Mouse (Mus musculus): ENCODE measurements around the gene Bank1. TPM values are rescaled to one million over a fixed set of nuclear protein-coding genes. Genes with fewer than 3 reads are reported as not detected.

Gene Bank1
- polyA plus RNA-seq, 1 experiment from 2014 or later, result 0.93 TPM

DNA sequence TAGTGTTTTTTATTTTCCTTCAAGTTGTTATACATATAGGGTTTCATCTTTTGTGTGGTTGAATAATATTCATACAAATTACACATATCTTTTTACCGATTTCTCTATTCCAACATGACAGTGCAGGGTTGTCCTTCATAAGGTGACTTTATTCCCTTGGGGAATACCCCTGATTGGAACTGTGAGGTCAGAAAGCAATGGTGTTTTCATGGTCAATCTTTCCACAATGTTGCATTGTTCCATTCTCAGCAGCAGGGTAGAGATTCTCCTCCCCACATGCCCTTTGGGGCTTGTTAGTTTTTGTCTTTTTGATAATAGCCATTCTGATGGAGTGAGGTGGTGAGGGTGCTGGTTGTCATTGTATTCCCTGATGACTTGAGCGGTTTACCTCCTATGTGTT, 80.9 kb downstream of the Bank1 start:
- Histone ChIP-seq H3K9ac (ENCODE audit: low read depth, low read length) (no peak overlapping the region), H3K27ac (ENCODE audit: low read depth, low read length) (no peak overlapping the region), H3K27me3 (ENCODE audit: control insufficient read depth, insufficient read depth, low read length) (no peaks in the 10 kb centered on the region), H3K4me1 (ENCODE audit: control insufficient read depth, insufficient read depth, low read length) (no peaks in the 10 kb centered on the region), H3K36me3 (ENCODE audit: control insufficient read depth, insufficient read depth, low read length) (no peaks in the 10 kb centered on the region), H3K4me2 (replicated peaks; ENCODE audit: low read depth, low read length) (no peak overlapping the region), H3K4me3 (ENCODE audit: low read length) (no peak overlapping the region), H3K9me3 (ENCODE audit: control insufficient read depth, low read length) (no peaks in the 10 kb centered on the region)
- no peak for ATAC-seq (ENCODE audit: low FRiP score, low TSS enrichment)
- 88% methylated on average over 2 of the region's 2 CpGs for WGBS

DNA sequence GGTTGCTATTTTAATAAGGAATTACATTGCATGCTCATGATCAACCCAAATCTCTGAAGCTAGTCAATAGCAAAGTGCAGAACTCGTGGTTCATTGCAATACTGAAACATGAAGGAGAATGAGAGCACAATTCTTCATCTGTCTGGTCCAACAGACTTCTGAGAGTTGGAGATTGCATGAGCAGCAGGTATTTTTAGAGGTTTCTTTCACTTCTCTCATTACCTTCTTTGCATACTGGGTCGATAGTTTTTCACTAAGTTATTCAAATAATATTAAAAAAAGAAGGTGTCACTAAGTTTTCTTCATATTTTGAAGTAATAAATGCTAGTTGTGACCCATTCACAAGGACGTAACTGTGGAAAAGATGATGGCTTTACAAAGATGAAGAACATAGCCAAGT, 87.1 kb downstream of the Bank1 start:
- Histone ChIP-seq H3K4me1 (ENCODE audit: control insufficient read depth, insufficient read depth, low read length) (no peaks in the 10 kb centered on the region), H3K9ac (ENCODE audit: low read depth, low read length) (no peak overlapping the region), H3K4me2 (replicated peaks; ENCODE audit: low read depth, low read length) (no peak overlapping the region), H3K27ac (ENCODE audit: low read depth, low read length) (no peak overlapping the region), H3K27me3 (ENCODE audit: control insufficient read depth, insufficient read depth, low read length) (no peaks in the 10 kb centered on the region), H3K36me3 (ENCODE audit: control insufficient read depth, insufficient read depth, low read length) (no peaks in the 10 kb centered on the region), H3K9me3 (ENCODE audit: control insufficient read depth, low read length) (no peaks in the 10 kb centered on the region), H3K4me3 (ENCODE audit: low read length) (no peak overlapping the region)
- 92% methylated on average over 3 of the region's 3 CpGs for WGBS
- no peak for ATAC-seq (ENCODE audit: low FRiP score, low TSS enrichment)

DNA sequence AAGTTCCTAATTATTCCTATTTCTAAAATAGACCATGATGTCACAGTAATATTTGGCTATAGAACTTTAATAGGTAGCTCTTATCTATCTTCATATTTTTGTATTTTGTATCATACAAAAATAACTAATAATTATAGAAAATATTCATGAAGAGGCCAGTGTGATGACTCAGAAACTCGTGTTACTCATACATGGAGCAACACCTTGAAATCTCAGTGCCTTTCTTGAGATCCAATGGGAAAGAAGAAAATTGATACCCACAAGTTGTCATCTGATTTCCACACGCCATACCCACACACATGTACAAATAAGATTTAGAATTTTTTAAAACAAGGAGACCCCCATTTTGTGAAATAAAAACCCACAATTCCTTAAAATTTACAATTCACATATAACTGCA, 92.4 kb downstream of the Bank1 start:
- ATAC-seq (ENCODE audit: low FRiP score, low TSS enrichment), result no peak
- Histone ChIP-seq H3K4me1 (ENCODE audit: control insufficient read depth, insufficient read depth, low read length) (no peaks in the 10 kb centered on the region), H3K36me3 (ENCODE audit: control insufficient read depth, insufficient read depth, low read length) (no peaks in the 10 kb centered on the region), H3K9me3 (ENCODE audit: control insufficient read depth, low read length) (no peaks in the 10 kb centered on the region), H3K9ac (ENCODE audit: low read depth, low read length) (no peak overlapping the region), H3K27me3 (ENCODE audit: control insufficient read depth, insufficient read depth, low read length) (no peaks in the 10 kb centered on the region), H3K4me2 (replicated peaks; ENCODE audit: low read depth, low read length) (no peak overlapping the region), H3K4me3 (ENCODE audit: low read length) (no peak overlapping the region), H3K27ac (ENCODE audit: low read depth, low read length) (no peak overlapping the region)
- WGBS, result 69% methylated on average over 2 of the region's 2 CpGs

DNA sequence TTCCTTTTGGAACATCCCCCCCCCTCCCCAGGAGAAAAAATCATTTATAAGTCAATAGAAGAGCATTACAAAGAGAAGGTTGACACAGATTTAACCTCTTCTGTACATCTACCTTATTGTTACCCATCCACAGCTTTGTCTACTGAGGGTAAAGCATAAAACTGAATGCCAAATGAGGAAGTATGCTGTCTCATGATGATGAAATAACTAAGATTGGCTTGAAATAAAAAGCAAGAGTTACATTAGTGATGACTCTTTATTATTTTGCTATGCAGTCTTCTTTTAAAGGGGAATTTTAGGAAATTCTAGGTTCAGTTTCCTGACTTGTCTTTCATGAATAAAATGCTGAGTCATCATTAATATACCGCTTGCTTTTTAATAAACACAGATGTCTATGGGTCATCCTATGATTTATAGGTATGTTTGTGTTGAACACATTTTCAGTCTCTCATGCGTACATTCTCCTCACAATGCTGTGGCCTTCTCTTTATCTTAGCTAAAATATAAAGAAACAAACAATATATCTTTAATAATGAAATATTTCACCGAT, 95.2 kb downstream of the Bank1 start:
- H3K4me3 ChIP-seq (ENCODE audit: low read length), result no peak overlapping the region
- ATAC-seq (ENCODE audit: low FRiP score, low TSS enrichment), result no peak
- H3K36me3 ChIP-seq (ENCODE audit: control insufficient read depth, insufficient read depth, low read length), result no peaks in the 10 kb centered on the region
- H3K4me2 ChIP-seq (replicated peaks; ENCODE audit: low read depth, low read length), result no peak overlapping the region
- H3K27ac ChIP-seq (ENCODE audit: low read depth, low read length), result no peak overlapping the region
- H3K27me3 ChIP-seq (ENCODE audit: control insufficient read depth, insufficient read depth, low read length), result no peaks in the 10 kb centered on the region
- no peak overlapping the region for H3K9ac ChIP-seq (ENCODE audit: low read depth, low read length)
- WGBS, result 87% methylated on average over 3 of the region's 3 CpGs
- no peaks in the 10 kb centered on the region for H3K9me3 ChIP-seq (ENCODE audit: control insufficient read depth, low read length)
- H3K4me1 ChIP-seq (ENCODE audit: control insufficient read depth, insufficient read depth, low read length), result no peaks in the 10 kb centered on the region

DNA sequence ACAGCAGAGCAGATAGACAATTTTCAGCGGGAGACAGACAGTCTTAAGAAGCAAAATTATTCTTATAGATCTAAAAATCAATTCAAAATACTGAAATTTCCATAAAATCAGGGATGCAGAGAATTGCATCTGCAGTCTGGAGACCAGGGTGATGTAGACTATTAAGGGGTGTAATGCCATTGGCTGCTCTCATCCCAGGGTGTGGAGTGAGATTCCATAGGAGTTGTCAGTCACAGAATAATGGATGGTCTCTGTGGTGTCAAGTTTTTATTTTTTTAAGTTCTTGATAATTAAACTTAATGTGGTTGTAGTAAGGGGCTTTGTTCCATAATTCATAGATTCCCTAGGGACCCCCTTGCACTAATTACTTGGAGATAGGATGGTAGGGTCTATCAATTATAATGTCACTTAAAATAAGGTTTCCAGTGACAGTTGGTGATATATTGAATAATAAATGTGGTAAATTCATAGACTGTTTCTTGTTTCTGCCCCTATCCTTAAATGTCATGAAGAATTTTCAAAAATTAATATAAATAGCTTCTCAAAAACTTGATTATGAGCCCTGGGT, 136.1 kb downstream of the Bank1 start:
- Histone ChIP-seq H3K4me1 (ENCODE audit: control insufficient read depth, insufficient read depth, low read length) (no peaks in the 10 kb centered on the region), H3K4me2 (replicated peaks; ENCODE audit: low read depth, low read length) (no peak overlapping the region), H3K36me3 (ENCODE audit: control insufficient read depth, insufficient read depth, low read length) (no peaks in the 10 kb centered on the region), H3K27me3 (ENCODE audit: control insufficient read depth, insufficient read depth, low read length) (no peaks in the 10 kb centered on the region), H3K27ac (ENCODE audit: low read depth, low read length) (no peak overlapping the region), H3K9me3 (ENCODE audit: control insufficient read depth, low read length) (no peaks in the 10 kb centered on the region), H3K4me3 (ENCODE audit: low read length) (no peak overlapping the region), H3K9ac (ENCODE audit: low read depth, low read length) (no peak overlapping the region)
- WGBS, result 94% methylated on average over 1 of the region's 1 CpGs
- ATAC-seq (ENCODE audit: low FRiP score, low TSS enrichment), result no peak

DNA sequence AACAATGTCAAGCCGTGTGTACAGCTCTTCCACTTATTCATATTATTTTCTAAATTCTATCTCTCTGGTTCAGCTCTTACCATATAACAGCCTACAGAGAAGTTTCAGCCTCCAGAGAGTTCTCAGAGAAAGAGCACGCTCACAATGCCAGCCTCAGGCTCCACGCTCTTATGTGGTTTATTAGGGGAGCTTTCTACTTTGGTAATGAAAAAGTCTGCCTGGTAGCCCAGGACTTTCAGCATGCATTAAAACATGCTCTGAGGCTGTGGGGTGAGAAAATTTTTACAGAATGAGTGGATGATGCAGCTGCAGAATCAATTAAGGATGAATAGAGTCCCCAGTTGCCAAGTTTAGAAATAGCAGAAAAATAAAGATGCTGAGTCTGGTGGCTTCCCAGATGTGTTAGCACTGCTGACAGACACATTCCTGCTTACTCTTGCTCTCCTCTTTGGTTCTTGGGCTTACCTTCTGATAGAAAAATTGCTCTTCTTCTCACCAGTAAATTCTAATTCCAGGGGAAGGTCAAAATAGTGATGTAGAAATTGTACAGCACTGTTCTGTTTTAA, 139.2 kb downstream of the Bank1 start:
- Histone ChIP-seq H3K36me3 (ENCODE audit: control insufficient read depth, insufficient read depth, low read length) (no peaks in the 10 kb centered on the region), H3K27ac (ENCODE audit: low read depth, low read length) (no peak overlapping the region), H3K4me1 (ENCODE audit: control insufficient read depth, insufficient read depth, low read length) (no peaks in the 10 kb centered on the region), H3K9me3 (ENCODE audit: control insufficient read depth, low read length) (no peaks in the 10 kb centered on the region), H3K27me3 (ENCODE audit: control insufficient read depth, insufficient read depth, low read length) (no peaks in the 10 kb centered on the region), H3K4me3 (ENCODE audit: low read length) (no peak overlapping the region), H3K9ac (ENCODE audit: low read depth, low read length) (no peak overlapping the region), H3K4me2 (replicated peaks; ENCODE audit: low read depth, low read length) (no peak overlapping the region)
- no peak for ATAC-seq (ENCODE audit: low FRiP score, low TSS enrichment)
- WGBS, result 89% methylated on average over 3 of the region's 3 CpGs

DNA sequence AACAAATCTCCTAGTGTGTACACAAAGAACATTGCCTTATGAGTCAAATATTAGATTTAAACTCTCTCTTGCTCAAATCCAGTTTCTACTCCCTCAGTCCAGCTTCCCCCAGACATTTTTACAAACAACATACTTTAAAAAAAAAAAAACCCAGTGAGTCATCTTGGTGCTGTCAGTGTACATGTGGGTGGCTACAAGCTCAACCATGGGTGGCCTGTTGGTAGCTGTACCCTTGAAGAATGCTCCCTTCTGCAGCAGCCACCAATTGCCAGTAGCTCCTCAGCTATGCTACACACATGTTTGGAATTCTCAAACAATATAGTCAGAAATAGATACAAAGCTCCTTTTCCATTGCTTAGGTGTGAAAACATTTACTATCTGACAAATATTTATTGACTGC, 154.2 kb downstream of the Bank1 start:
- H3K4me2 ChIP-seq (replicated peaks; ENCODE audit: low read depth, low read length), result no peak overlapping the region
- no peak for ATAC-seq (ENCODE audit: low FRiP score, low TSS enrichment)
- H3K27me3 ChIP-seq (ENCODE audit: control insufficient read depth, insufficient read depth, low read length), result no peaks in the 10 kb centered on the region
- H3K9ac ChIP-seq (ENCODE audit: low read depth, low read length), result no peak overlapping the region
- H3K36me3 ChIP-seq (ENCODE audit: control insufficient read depth, insufficient read depth, low read length), result no peaks in the 10 kb centered on the region
- no peaks in the 10 kb centered on the region for H3K4me1 ChIP-seq (ENCODE audit: control insufficient read depth, insufficient read depth, low read length)
- no peak overlapping the region for H3K27ac ChIP-seq (ENCODE audit: low read depth, low read length)
- no peaks in the 10 kb centered on the region for H3K9me3 ChIP-seq (ENCODE audit: control insufficient read depth, low read length)
- H3K4me3 ChIP-seq (ENCODE audit: low read length), result no peak overlapping the region

DNA sequence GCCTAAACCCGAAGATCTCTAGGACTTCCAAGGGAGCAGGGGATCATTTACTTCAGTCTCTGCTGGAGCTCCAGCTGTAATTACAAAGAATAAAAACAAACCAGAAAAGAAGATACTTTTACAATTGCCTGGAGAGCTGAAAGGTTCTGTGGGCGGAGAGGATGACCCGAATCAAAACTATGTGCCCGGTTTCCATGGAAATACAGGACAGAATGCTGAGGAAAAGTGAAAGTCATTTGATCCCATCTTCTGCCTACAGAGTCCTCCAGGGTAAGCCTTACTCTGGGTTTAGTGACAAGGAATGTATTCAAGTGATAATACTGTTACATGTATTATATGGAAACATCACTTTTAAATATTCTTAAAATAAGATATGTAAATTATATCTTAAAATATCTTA, 157.8 kb downstream of the Bank1 start:
- 55% methylated on average over 4 of the region's 4 CpGs for WGBS
- H3K9ac ChIP-seq (ENCODE audit: low read depth, low read length), result no peak overlapping the region

DNA sequence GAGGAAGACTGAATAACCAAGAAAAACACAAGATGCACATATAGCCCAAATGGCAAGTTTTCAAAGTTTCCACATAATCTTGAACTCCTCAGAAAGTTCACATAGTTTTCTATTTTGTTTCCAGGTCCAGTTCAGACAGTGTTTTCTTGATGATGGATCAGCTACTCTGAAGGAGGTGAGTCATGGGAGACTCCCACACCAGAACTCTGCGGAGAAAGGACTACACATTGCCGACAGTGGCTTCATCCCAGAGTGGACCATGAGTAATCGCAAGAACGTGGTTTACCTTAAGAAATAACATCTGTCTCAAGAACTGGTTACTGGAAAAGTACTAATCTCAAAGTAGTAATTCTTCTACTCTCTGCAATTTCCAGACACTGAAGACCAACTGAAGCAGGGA, 159.2 kb downstream of the Bank1 start:
- H3K4me1 ChIP-seq (ENCODE audit: control insufficient read depth, insufficient read depth, low read length), result no peaks in the 10 kb centered on the region
- no peaks in the 10 kb centered on the region for H3K9me3 ChIP-seq (ENCODE audit: control insufficient read depth, low read length)
- no peak overlapping the region for H3K9ac ChIP-seq (ENCODE audit: low read depth, low read length)
- no peak for ATAC-seq (ENCODE audit: low FRiP score, low TSS enrichment)
- no peak overlapping the region for H3K27ac ChIP-seq (ENCODE audit: low read depth, low read length)
- no peaks in the 10 kb centered on the region for H3K27me3 ChIP-seq (ENCODE audit: control insufficient read depth, insufficient read depth, low read length)
- no peak overlapping the region for H3K4me2 ChIP-seq (replicated peaks; ENCODE audit: low read depth, low read length)
- H3K36me3 ChIP-seq (ENCODE audit: control insufficient read depth, insufficient read depth, low read length), result no peaks in the 10 kb centered on the region
- 58% methylated on average over 4 of the region's 4 CpGs for WGBS
- no peak overlapping the region for H3K4me3 ChIP-seq (ENCODE audit: low read length)

More for the DNA sequence above, 157.8 kb downstream of the Bank1 start:
- no peak overlapping the region for H3K4me2 ChIP-seq (replicated peaks; ENCODE audit: low read depth, low read length)
- H3K4me3 ChIP-seq (ENCODE audit: low read length), result no peak overlapping the region
- H3K9me3 ChIP-seq (ENCODE audit: control insufficient read depth, low read length), result no peaks in the 10 kb centered on the region
- no peaks in the 10 kb centered on the region for H3K27me3 ChIP-seq (ENCODE audit: control insufficient read depth, insufficient read depth, low read length)
- peak; percentile 24; the same call in 1 of the 2 replicates for ATAC-seq (ENCODE audit: low FRiP score, low TSS enrichment)
- no peaks in the 10 kb centered on the region for H3K4me1 ChIP-seq (ENCODE audit: control insufficient read depth, insufficient read depth, low read length)
- no peaks in the 10 kb centered on the region for H3K36me3 ChIP-seq (ENCODE audit: control insufficient read depth, insufficient read depth, low read length)
- H3K27ac ChIP-seq (ENCODE audit: low read depth, low read length), result no peak overlapping the region

All from kidney, embryonic 14.5 days (tissue).